Mouse (Mus musculus) limb, embryonic 14.5 days (tissue): ENCODE measurements at regions not wholly inside any gene's neighbourhood (a gene's known extent, or its start where the extent isn't known, plus 50 kb on each side); places are given as distances from the start of the nearest gene placed in this dataset.

Experiments used
- ATAC-seq: fragments of 200-750 bp; cut with Nextera tagmentation; 2 replicates; pipeline ENCODE4 v1.8.0; 2017; ENCODE audit warnings: low read depth, moderate number of reproducible peaks, moderate TSS enrichment; ENCODE audit not compliant: low FRiP score
- DNase-seq: peaks from one replicate; pipeline ENCODE4 v3.0.0-alpha.2; 2015; ENCODE audit warnings: low spot score
- H3K27ac ChIP-seq: fragments of 300-500 bp; sonication (generic); replicated peaks from 2 replicates; pipeline ENCODE4 v1.5.1; 2014; ENCODE audit warnings: low read depth, mild to moderate bottlenecking, low read length, moderate library complexity, mixed read lengths
- H3K27me3 ChIP-seq: fragments of 300-500 bp; sonication (generic); 2 replicates; pipeline ENCODE4 v1.6.1; 2014; ENCODE audit warnings: low read length, mixed read lengths; ENCODE audit not compliant: control insufficient read depth, insufficient read depth
- H3K36me3 ChIP-seq: fragments of 300-500 bp; sonication (generic); 2 replicates; pipeline ENCODE4 v1.6.1; 2014; ENCODE audit warnings: mild to moderate bottlenecking, low read length, moderate library complexity, mixed read lengths; ENCODE audit not compliant: control insufficient read depth, insufficient read depth
- H3K4me1 ChIP-seq: fragments of 300-500 bp; sonication (generic); 2 replicates; pipeline ENCODE4 v1.6.1; 2014; ENCODE audit warnings: antibody characterized with exemption, low read length, mixed read lengths; ENCODE audit not compliant: control insufficient read depth, insufficient read depth
- H3K4me2 ChIP-seq: fragments of 300-500 bp; sonication (generic); replicated peaks from 2 replicates; pipeline ENCODE4 v1.6.1; 2014; ENCODE audit warnings: low read depth, mild to moderate bottlenecking, low read length, moderate library complexity; ENCODE audit not compliant: severe bottlenecking
- H3K4me3 ChIP-seq: fragments of 300-500 bp; sonication (generic); replicated peaks from 2 replicates; pipeline ENCODE4 v1.5.1; 2014; ENCODE audit warnings: low read length
- H3K9ac ChIP-seq: fragments of 300-500 bp; sonication (generic); 2 replicates; pipeline ENCODE4 v1.6.1; 2014; ENCODE audit warnings: mild to moderate bottlenecking, low read depth, low read length, moderate library complexity; ENCODE audit not compliant: severe bottlenecking
- H3K9me3 ChIP-seq: fragments of 300-500 bp; sonication (generic); 2 replicates; pipeline ENCODE4 v1.6.1; 2016; ENCODE audit warnings: low read length; ENCODE audit not compliant: control insufficient read depth
- POLR2A ChIP-seq: fragments of 200-500 bp; IDR thresholded peaks from 2 replicates; pipeline ENCODE4 v1.8.0; 2012; ENCODE audit warnings: inconsistent platforms, mild to moderate bottlenecking, moderate library complexity, borderline replicate concordance; ENCODE audit not compliant: insufficient read depth, insufficient read length; ENCODE audit errors: extremely low read depth
- WGBS: fragments of 180-500 bp; shearing (Covaris S2); extraction: QIAGEN DNeasy Blood & Tissue Kit; methylation state at CpG from one replicate; pipeline ENCODE4 v1.1.7; 2014; 5-methylcytosine and 5-hydroxymethylcytosine counted together

GRCm38 (mm10) chr10:111767813-111768455 is 204.5 kb upstream of the Krr1 start:
- no peaks in the 10 kb centered on the region for H3K36me3 ChIP-seq
- DNase-seq (no peak), ATAC-seq (no peak)
- no peak overlapping the region for H3K4me3 ChIP-seq
- H3K4me2 ChIP-seq, result no peak overlapping the region
- H3K27ac ChIP-seq, result no peak overlapping the region
- H3K9ac ChIP-seq, result no peak overlapping the region
- WGBS, result 87% methylated on average over 14 of the region's 14 CpGs
- no peaks in the 10 kb centered on the region for H3K9me3 ChIP-seq
- TF ChIP-seq POLR2A, result no peak
- no peaks in the 10 kb centered on the region for H3K27me3 ChIP-seq
- no peaks in the 10 kb centered on the region for H3K4me1 ChIP-seq

DNA sequence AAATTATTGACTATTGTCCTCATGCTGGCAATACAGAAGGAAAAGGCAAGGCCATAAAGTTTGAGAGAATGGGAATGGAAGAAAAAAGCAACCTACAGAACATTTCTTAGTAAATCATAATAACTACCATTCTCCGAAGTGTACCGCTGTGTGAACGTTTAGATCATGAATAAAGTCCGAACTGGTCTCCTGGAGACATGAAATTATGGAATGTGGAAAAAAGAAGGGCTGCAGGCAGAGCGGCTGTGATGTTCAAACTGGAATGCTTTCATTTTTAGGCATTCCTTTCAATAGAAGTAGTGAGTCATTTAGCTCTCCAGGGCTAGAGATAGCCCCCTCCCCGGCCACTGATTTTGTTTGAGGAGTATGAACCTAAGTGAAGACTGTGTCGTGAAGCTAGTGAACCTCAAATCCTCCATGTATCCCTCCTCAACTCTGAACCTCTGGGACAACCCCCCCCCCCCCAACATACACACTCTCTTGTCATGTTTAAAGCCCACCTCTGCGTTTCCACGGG is 202.9 kb upstream of the Krr1 start:
- Histone ChIP-seq H3K9me3 (no peaks in the 10 kb centered on the region), H3K36me3 (no peaks in the 10 kb centered on the region), H3K27me3 (no peaks in the 10 kb centered on the region), H3K27ac (no peak overlapping the region), H3K4me2 (no peak overlapping the region), H3K4me3 (no peak overlapping the region), H3K9ac (no peak overlapping the region), H3K4me1 (no peaks in the 10 kb centered on the region)
- TF ChIP-seq POLR2A, result no peak
- no peak for ATAC-seq
- 78% methylated on average over 9 of the region's 9 CpGs for WGBS
- no peak for DNase-seq

DNA sequence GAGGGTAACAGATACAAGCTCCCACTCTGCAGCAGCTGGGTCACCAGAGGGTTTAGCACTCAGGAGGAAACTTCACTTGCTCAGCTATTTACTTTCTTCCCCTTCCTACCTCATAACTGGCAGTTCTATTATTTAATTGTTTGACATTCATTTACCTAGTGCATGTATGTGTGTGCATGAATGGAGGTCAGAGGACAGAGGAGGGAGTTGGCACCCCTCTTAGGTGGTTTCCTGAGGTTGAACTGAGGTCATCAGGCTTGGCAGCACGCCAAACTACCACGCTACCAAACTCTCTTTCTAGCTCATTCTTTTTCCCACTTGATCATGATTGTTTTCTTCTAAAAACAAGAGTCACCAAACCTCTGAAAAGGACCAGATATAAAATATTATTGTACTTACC is 202.4 kb upstream of the Krr1 start:
- no peaks in the 10 kb centered on the region for H3K9me3 ChIP-seq
- H3K27me3 ChIP-seq, result no peaks in the 10 kb centered on the region
- H3K36me3 ChIP-seq, result no peaks in the 10 kb centered on the region
- no peak overlapping the region for H3K4me3 ChIP-seq
- H3K4me2 ChIP-seq, result no peak overlapping the region
- H3K9ac ChIP-seq, result no peak overlapping the region
- 66% methylated on average over 2 of the region's 2 CpGs for WGBS
- TF ChIP-seq POLR2A, result no peak
- H3K27ac ChIP-seq, result no peak overlapping the region
- DNase-seq, result no peak
- no peaks in the 10 kb centered on the region for H3K4me1 ChIP-seq
- no peak for ATAC-seq

DNA sequence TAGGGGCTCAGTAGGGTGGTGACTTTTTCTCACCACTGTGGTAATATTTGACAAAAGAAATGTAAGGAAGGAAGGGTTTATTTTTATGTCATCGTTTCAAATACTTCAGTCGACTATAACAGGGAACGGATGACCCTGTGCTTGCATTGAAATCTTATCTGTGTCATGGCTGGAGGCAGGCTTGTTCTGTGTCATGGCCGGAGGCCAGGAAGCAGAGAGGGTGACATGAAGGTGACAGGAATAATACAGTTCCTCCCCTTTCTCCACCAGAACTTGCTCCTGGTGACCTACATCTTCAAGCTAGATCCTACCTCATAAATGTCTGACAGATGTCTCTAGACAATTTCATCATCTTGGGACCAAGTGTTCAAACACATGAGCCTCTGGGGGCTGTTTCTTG is 201.5 kb upstream of the Krr1 start:
- ATAC-seq (no peak), DNase-seq (no peak)
- Histone ChIP-seq H3K9me3 (no peaks in the 10 kb centered on the region), H3K4me2 (no peak overlapping the region), H3K4me1 (no peaks in the 10 kb centered on the region), H3K9ac (no peak overlapping the region), H3K27me3 (no peaks in the 10 kb centered on the region), H3K4me3 (no peak overlapping the region), H3K36me3 (no peaks in the 10 kb centered on the region), H3K27ac (no peak overlapping the region)
- TF ChIP-seq POLR2A, result no peak
- WGBS, result 83% methylated on average over 4 of the region's 4 CpGs

DNA sequence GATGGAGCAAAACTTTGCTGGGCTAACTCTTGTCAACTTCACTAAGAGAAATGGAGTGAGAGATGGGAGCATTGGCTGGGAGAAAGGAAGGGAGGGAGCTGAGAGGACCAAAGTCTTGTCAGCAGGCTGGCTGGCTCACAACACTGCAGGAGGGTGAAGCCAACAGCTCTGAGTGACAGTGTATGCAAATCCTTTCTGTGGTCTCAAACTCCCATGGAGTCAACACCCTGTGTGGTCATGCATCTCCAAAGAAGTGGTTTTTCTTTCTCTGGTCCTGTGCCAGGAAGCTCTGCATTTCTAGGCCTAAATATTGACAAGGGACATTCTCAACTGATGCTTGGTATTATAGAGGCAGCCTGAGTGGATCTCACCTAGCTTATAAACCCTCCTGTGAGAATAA is 194.9 kb upstream of the Krr1 start:
- H3K4me3 ChIP-seq, result no peak overlapping the region
- no peak overlapping the region for H3K27ac ChIP-seq
- no peak overlapping the region for H3K4me2 ChIP-seq
- DNase-seq, result no peak
- H3K36me3 ChIP-seq, result no peaks in the 10 kb centered on the region
- no peaks in the 10 kb centered on the region for H3K4me1 ChIP-seq
- TF ChIP-seq POLR2A, result no peak
- H3K9ac ChIP-seq, result no peak overlapping the region
- ATAC-seq, result no peak
- H3K9me3 ChIP-seq, result no peaks in the 10 kb centered on the region
- H3K27me3 ChIP-seq, result no peaks in the 10 kb centered on the region
